28 mouse cellular contexts compared by ENCODE assay signal in genomic region chr14:55372960-55373359, GRCm38 (mm10).
DNase-seq lines count a peak whose midpoint lies in the region; ATAC-seq and TF ChIP-seq lines count a peak whose summit lies in the region.
"Had no signal": no experiment of that assay in that cellular context is flagged by ENCODE, and none has a peak within 500 bp of the region (broad histone marks: within the 10 kb centered on the region; RNA-seq: fewer than 3 reads in every experiment).

No protein-coding gene starts in this region.

- H3K27me3 ChIP-seq in embryonic facial prominence, embryonic 14.5 days (replicated peaks; ENCODE audit: control insufficient read depth, insufficient read depth, low read length), result no peaks in the 10 kb centered on the region
- no peaks in the 10 kb centered on the region for H3K27me3 ChIP-seq in embryonic facial prominence, embryonic 10.5 days (replicated peaks; ENCODE audit: low read depth, poor library complexity, severe bottlenecking)
- H3K27me3 ChIP-seq in heart, embryonic 14.5 days (ENCODE audit: control insufficient read depth, insufficient read depth, low read length), result no peaks in the 10 kb centered on the region
- H3K27me3 ChIP-seq: embryonic facial prominence, embryonic 15.5 days; heart, embryonic 15.5 days; hindbrain, embryonic 15.5 days; neural tube, embryonic 12.5 days had no signal

- no peaks in the 10 kb centered on the region for H3K9me3 ChIP-seq in embryonic facial prominence, embryonic 14.5 days (ENCODE audit: control insufficient read depth, low read length)
- no peaks in the 10 kb centered on the region for H3K9me3 ChIP-seq in embryonic facial prominence, embryonic 10.5 days
- H3K9me3 ChIP-seq in heart, embryonic 14.5 days (ENCODE audit: control insufficient read depth, low read length), result no peaks in the 10 kb centered on the region
- H3K9me3 ChIP-seq: embryonic facial prominence, embryonic 15.5 days; heart, embryonic 15.5 days; hindbrain, embryonic 15.5 days; megakaryocyte, embryonic 14.5 days; neural tube, embryonic 12.5 days had no signal

- H3K4me3 ChIP-seq in embryonic facial prominence, embryonic 14.5 days (ENCODE audit: low read depth, low read length), result no peak overlapping the region
- H3K4me3 ChIP-seq in embryonic facial prominence, embryonic 10.5 days, result no peak overlapping the region
- no peak overlapping the region for H3K4me3 ChIP-seq in heart, embryonic 14.5 days (ENCODE audit: control insufficient read depth in 1 of 2, insufficient read depth in 1 of 2, low read depth in 1 of 2, low read length in 2 of 2)
- no peak overlapping the region for H3K4me3 ChIP-seq in olfactory bulb, adult 2 months (ENCODE audit: insufficient read depth, low read depth, low read length)
- H3K4me3 ChIP-seq: embryonic facial prominence, embryonic 15.5 days; heart, adult 2 months; heart, embryonic 15.5 days; hindbrain, embryonic 15.5 days; megakaryocyte, embryonic 14.5 days; neural tube, embryonic 12.5 days had no signal

- H3K4me1 ChIP-seq in embryonic facial prominence, embryonic 14.5 days (ENCODE audit: control insufficient read depth, insufficient read depth, low read length), result no peaks in the 10 kb centered on the region
- no peaks in the 10 kb centered on the region for H3K4me1 ChIP-seq in embryonic facial prominence, embryonic 10.5 days
- peaks cover 4 to 5% of the 10 kb centered on the region in 2 experiments; a peak in 3 of 4 replicates for H3K4me1 ChIP-seq in heart, embryonic 14.5 days (ENCODE audit: control insufficient read depth in 2 of 2, insufficient read depth in 2 of 2, low read length in 2 of 2)
- H3K4me1 ChIP-seq in olfactory bulb, adult 2 months (ENCODE audit: control insufficient read depth, insufficient read depth, low read length), result peaks cover 3% of the 10 kb centered on the region; the same call in 1 of the 2 replicates
- H3K4me1 ChIP-seq: embryonic facial prominence, embryonic 15.5 days; hindbrain, embryonic 15.5 days; neural tube, embryonic 12.5 days had no signal

- H3K9ac ChIP-seq in embryonic facial prominence, embryonic 14.5 days (ENCODE audit: low read depth, low read length), result no peak overlapping the region
- no peak overlapping the region for H3K9ac ChIP-seq in heart, embryonic 14.5 days (ENCODE audit: low read length)
- H3K9ac ChIP-seq: embryonic facial prominence, embryonic 15.5 days; heart, embryonic 15.5 days; hindbrain, embryonic 15.5 days; liver, embryonic 14.5 days; lung, embryonic 14.5 days; neural tube, embryonic 12.5 days had no signal

- H3K4me2 ChIP-seq in embryonic facial prominence, embryonic 14.5 days (ENCODE audit: low read depth, low read length), result no peak overlapping the region
- no peak overlapping the region for H3K4me2 ChIP-seq in heart, embryonic 14.5 days (ENCODE audit: low read length)
- H3K4me2 ChIP-seq: embryonic facial prominence, embryonic 15.5 days; heart, embryonic 15.5 days; hindbrain, embryonic 15.5 days; lung, embryonic 14.5 days; neural tube, embryonic 12.5 days had no signal

- no peak for TF ChIP-seq CTCF in olfactory bulb, adult 2 months (IDR thresholded peaks at IDR 0.05; ENCODE audit: insufficient read depth, low read depth, low read length)

- ATAC-seq in embryonic facial prominence, embryonic 14.5 days (ENCODE audit: low read depth), result no peak
- ATAC-seq in heart, embryonic 14.5 days (ENCODE audit: insufficient number of reproducible peaks, insufficient read depth, low FRiP score, low read depth), result no peak
- ATAC-seq: activated CD4-positive, CD25-positive, alpha-beta regulatory T cell, adult 4 months; forebrain, embryonic 16.5 days had no signal

- no peak overlapping the region for H3K27ac ChIP-seq in embryonic facial prominence, embryonic 14.5 days (replicated peaks; ENCODE audit: low read depth, low read length)
- H3K27ac ChIP-seq in embryonic facial prominence, embryonic 10.5 days (replicated peaks), result no peak overlapping the region
- H3K27ac ChIP-seq in heart, embryonic 14.5 days (replicated peaks in 1 of 2; ENCODE audit: control insufficient read depth in 1 of 2, insufficient read depth in 1 of 2, low read depth in 2 of 2, low read length in 2 of 2), result peak overlapping the region; percentile 8 to 24; a peak in 1 of 4 replicates
- peak overlapping the region; percentile 73; the same call in 1 of the 2 replicates for H3K27ac ChIP-seq in olfactory bulb, adult 2 months (ENCODE audit: insufficient read depth, low read depth, low read length)
- H3K27ac ChIP-seq: embryonic facial prominence, embryonic 15.5 days; heart, adult 2 months; heart, embryonic 15.5 days; hindbrain, embryonic 15.5 days; kidney, postnatal 0 days; liver, embryonic 14.5 days; neural tube, embryonic 12.5 days had no signal

- peak; percentile 12 for DNase-seq in embryonic facial prominence, embryonic 14.5 days (ENCODE audit: low spot score)
- no peak for DNase-seq in embryonic facial prominence, embryonic 10.5 days (ENCODE audit: low spot score)
- DNase-seq in heart, postnatal 4 days, result no peak
- peak; percentile 90 for DNase-seq in brain, adult 2 months (ENCODE audit: low read depth, low spot score)
- no peak for DNase-seq in lung, postnatal 14 days
- DNase-seq: adrenal gland, adult 8-10 months; cerebellum, adult 2 months; cerebellum, postnatal 36 days; embryo, embryonic 11 days; gastrocnemius, postnatal 10 days; heart, adult 2 months; kidney, adult 2 months; layer of hippocampus, adult 9-11 months; lung, embryonic 14.5 days; lung, postnatal 36 days; midbrain, embryonic 14.5 days; thymus, postnatal 25 days had no signal

- H3K36me3 ChIP-seq in embryonic facial prominence, embryonic 14.5 days (ENCODE audit: control insufficient read depth, insufficient read depth, low read length), result no peaks in the 10 kb centered on the region
- H3K36me3 ChIP-seq in embryonic facial prominence, embryonic 10.5 days (replicated peaks), result no peaks in the 10 kb centered on the region
- no peaks in the 10 kb centered on the region for H3K36me3 ChIP-seq in heart, embryonic 14.5 days (ENCODE audit: control insufficient read depth, insufficient read depth, low read length)
- H3K36me3 ChIP-seq: embryonic facial prominence, embryonic 15.5 days; heart, embryonic 15.5 days; hindbrain, embryonic 15.5 days; neural tube, embryonic 12.5 days had no signal

- no peak for TF ChIP-seq POLR2A in olfactory bulb, adult 2 months (IDR thresholded peaks at IDR 0.05; ENCODE audit: insufficient read depth, low read depth, low read length)

- WGBS in embryonic facial prominence, embryonic 14.5 days, result 74% methylated on average over 5 of the region's 5 CpGs
- WGBS in embryonic facial prominence, embryonic 10.5 days, result 89% methylated on average over 5 of the region's 5 CpGs
- 48% methylated on average over 5 of the region's 5 CpGs for WGBS in heart, embryonic 14.5 days
- 39% methylated on average over 5 of the region's 5 CpGs for WGBS in olfactory bulb, adult 2 months

Comparison
In these comparisons a context has a peak if more than half of its experiments do, and no peak if none do; other contexts are left out.
1. DNase-seq: peak in embryonic facial prominence, embryonic 14.5 days (single experiment) and brain, adult 2 months (single experiment); none in embryonic facial prominence, embryonic 10.5 days (single experiment), heart, postnatal 4 days (single experiment) and lung, postnatal 14 days (single experiment).
2. H3K27ac ChIP-seq: peak in heart, embryonic 14.5 days (2 of 2) and olfactory bulb, adult 2 months (single experiment); none in embryonic facial prominence, embryonic 14.5 days (single experiment) and embryonic facial prominence, embryonic 10.5 days (single experiment).